Mouse (Mus musculus): ENCODE results near the gene Mc1r. TPM values are rescaled to one million over a fixed set of nuclear protein-coding genes. Genes with fewer than 3 reads are reported as not detected.
"Not testable (repeated sequence)": the region's sequence is repeated elsewhere in the genome, so short reads cannot be mapped to it uniquely, and the experiment has no call there.

The Mc1r gene
- polyA plus RNA-seq, 1 experiment = not detected

DNA sequence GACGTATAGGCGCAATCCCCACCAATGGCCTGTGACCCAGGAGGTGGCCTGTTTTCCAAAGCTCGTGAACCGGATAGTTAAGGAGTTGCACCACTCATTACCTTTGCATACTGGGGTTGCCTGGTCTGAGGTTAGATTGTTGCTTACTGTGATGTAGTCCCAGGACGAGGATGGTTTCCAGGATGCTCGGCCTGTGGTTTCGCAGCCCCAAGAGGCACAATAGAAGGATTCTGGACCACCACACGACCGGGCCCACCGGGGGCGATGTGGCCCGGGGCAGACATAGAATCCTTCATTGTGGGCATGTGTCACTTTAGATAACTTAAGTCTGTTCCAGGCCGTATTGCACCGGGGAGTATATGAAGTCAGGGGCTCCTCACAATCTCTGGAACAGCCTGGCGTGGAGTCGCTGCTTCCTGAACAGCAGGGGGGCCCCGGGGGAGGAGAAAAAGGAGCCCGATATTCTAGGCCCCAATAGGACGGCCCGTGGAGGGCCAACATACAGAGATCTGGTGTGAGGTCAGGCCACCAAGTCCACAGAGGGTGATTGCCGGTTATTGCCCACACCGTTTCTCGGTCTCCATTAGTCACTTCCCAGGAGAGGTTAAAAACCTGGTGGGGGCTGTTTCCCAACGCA is 20.9 kb downstream of the Mc1r start:
- H3K4me3 ChIP-seq (replicated peaks; ENCODE audit: extremely low read depth, low read depth, low read length) = no peak overlapping the region
- 96% methylated on average over 24 of the region's 24 CpGs for WGBS
- DNase-seq = no peak
- no peaks in the 10 kb centered on the region for H3K4me1 ChIP-seq (ENCODE audit: control insufficient read depth, insufficient read depth, low read length)
- no peak for TF ChIP-seq POLR2A (IDR thresholded peaks at IDR 0.05; ENCODE audit: borderline replicate concordance, extremely low read depth, low read depth, low read length)
- TF ChIP-seq CTCF (IDR thresholded peaks at IDR 0.05; ENCODE audit: insufficient read depth, low read length) = no peak

DNA sequence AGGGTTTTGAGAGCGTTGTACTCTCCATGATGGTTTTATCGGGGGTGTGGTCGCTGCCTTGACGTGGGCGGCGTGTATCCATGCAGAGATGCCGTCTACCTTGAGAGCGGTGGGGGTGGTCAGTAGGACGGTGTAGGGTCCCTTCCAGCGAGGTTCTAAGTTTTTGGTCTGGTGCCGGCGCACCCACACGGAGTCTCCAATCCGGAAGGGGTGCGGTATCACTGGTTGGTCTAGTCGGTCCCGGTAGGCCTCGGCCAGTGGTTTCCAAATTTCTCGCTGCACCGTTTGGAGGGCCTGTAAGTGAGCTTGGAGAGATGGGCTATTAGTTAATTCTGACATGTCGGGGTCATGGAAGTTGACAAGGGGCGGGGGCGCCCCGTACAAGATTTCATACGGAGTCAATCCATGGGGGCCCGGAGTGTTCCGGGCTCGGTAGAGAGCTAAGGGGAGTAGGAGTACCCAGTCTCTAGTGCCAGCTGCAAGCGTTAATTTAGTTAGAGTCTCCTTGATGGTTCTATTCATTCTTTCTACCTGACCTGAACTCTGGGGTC is 21.5 kb downstream of the Mc1r start:
- Histone ChIP-seq H3K4me1 (ENCODE audit: control insufficient read depth, insufficient read depth, low read length) (no peaks in the 10 kb centered on the region), H3K4me3 (replicated peaks; ENCODE audit: extremely low read depth, low read depth, low read length) (no peak overlapping the region)
- DNase-seq = no peak
- 98% methylated on average over 29 of the region's 29 CpGs for WGBS
- TF ChIP-seq POLR2A (IDR thresholded peaks at IDR 0.05; ENCODE audit: borderline replicate concordance, extremely low read depth, low read depth, low read length) = no peak
- TF ChIP-seq CTCF (IDR thresholded peaks at IDR 0.05; ENCODE audit: insufficient read depth, low read length) = no peak

DNA sequence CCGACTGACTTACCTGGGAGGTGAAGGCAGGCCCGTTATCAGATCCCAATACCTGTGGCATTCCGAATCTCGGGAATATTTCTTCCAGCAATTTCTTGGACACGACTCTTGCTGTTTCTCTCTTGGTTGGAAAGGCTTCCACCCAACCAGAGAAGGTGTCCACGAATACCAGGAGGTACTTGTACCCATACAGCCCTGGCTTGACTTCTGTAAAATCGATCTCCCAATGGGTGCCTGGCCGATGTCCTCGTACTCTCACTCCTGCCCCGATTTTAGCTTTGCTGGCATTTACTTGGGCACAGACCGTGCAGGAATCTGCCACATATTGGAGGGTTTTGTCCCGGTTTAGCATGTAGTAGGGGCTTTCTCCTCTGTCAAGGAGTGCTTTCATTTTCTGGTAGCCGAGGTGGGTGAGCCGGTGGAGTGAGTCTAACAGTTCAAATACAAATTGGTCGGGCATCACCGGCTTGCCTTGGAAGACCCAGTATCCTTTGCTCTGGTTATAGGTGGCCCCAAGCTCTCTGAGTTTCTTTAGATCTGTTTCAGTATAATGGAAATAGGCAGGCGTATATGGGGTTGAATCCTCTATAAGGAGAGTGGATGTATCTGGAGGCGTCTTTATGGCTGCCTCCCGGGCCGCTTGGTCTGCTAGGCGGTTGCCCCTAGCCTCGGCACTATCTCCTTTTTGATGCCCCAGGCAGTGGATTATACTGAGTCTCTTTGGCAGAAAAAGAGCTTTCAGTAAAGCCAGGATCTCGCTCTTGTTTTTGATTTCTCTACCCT is 22.2 kb downstream of the Mc1r start:
- WGBS = 94% methylated on average over 23 of the region's 23 CpGs
- Histone ChIP-seq H3K4me3 (replicated peaks; ENCODE audit: extremely low read depth, low read depth, low read length) (no peak overlapping the region), H3K4me1 (ENCODE audit: control insufficient read depth, insufficient read depth, low read length) (no peaks in the 10 kb centered on the region)
- no peak for DNase-seq
- TF ChIP-seq POLR2A (IDR thresholded peaks at IDR 0.05; ENCODE audit: borderline replicate concordance, extremely low read depth, low read depth, low read length) (no peak), CTCF (IDR thresholded peaks at IDR 0.05; ENCODE audit: insufficient read depth, low read length) (no peak)

DNA sequence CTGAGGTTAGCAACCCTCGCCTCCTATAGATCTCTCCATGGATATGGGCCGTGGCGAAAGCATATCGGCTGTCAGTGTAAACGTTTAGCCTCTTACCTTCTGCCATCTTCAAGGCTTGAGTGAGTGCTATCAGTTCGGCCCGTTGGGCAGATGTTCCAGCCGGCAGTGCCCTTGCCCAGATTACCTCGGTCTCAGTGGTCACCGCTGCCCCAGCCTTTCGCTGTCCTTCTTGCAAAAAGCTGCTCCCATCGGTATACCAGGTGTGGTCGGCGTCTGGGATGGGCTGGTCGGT is 22.8 kb downstream of the Mc1r start:
- H3K4me3 ChIP-seq (replicated peaks; ENCODE audit: extremely low read depth, low read depth, low read length); DNase-seq; H3K4me1 ChIP-seq (ENCODE audit: control insufficient read depth, insufficient read depth, low read length): not testable (repeated sequence)
- 96% methylated on average over 15 of the region's 15 CpGs for WGBS

DNA sequence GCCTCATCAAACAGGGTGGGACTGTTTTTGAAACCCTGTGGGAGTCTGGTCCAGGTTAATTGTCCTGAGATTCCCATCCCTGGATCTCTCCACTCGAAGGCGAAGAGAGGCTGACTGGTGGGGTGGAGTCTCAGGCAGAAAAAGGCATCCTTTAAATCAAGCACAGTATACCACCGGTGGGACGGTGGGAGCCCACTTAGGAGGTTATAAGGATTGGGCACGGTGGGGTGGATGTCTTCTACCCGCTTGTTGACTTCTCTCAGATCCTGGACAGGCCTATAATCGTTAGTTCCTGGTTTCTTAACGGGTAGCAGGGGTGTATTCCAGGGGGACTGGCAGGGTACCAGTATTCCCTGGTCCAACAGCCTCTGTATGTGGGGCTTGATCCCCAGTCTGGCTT is 24.0 kb downstream of the Mc1r start:
- H3K4me1 ChIP-seq (ENCODE audit: control insufficient read depth, insufficient read depth, low read length); H3K4me3 ChIP-seq (replicated peaks; ENCODE audit: extremely low read depth, low read depth, low read length); DNase-seq: not testable (repeated sequence)
- WGBS = 89% methylated on average over 8 of the region's 8 CpGs

DNA sequence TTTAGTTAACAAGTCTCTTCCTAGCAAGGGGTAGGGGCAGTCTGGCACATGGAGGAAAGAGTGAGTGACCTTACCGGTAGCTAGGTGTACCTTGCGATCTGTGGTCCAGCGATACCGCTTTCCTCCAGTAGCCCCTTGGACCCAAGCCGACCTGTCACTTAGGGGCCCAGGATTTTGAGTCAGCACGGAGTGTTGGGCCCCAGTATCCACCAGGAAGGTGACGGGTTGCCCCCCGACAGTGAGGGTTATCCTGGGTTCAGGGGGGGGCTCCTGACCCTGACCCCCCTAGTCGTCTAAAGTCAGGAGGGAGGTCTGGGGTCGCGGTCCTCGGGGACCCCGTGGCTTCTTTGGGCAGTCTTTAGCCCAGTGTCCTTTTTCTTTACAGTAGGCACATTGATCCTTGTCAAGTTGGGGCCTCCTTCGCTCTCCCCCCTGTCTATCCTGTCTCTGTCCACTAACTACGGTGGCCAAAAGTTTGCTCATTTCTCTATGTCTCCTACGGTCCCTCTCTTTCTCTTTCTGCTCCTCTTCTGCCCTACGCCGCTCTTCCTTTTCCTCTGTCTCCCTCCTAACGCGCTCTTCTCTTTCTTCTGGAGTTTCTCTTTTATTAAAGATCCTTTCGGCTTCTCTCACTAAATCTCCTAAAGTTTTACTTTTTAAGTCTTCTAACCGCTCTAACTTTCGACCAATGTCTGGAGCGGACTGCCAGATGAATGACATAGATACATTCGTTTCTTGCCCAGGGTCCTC is 24.9 kb downstream of the Mc1r start:
- TF ChIP-seq CTCF (IDR thresholded peaks at IDR 0.05; ENCODE audit: insufficient read depth, low read length) (no peak), POLR2A (IDR thresholded peaks at IDR 0.05; ENCODE audit: borderline replicate concordance, extremely low read depth, low read depth, low read length) (no peak)
- no peak for DNase-seq
- no peaks in the 10 kb centered on the region for H3K4me1 ChIP-seq (ENCODE audit: control insufficient read depth, insufficient read depth, low read length)
- 94% methylated on average over 25 of the region's 25 CpGs for WGBS
- H3K4me3 ChIP-seq (replicated peaks; ENCODE audit: extremely low read depth, low read depth, low read length) = no peak overlapping the region

DNA sequence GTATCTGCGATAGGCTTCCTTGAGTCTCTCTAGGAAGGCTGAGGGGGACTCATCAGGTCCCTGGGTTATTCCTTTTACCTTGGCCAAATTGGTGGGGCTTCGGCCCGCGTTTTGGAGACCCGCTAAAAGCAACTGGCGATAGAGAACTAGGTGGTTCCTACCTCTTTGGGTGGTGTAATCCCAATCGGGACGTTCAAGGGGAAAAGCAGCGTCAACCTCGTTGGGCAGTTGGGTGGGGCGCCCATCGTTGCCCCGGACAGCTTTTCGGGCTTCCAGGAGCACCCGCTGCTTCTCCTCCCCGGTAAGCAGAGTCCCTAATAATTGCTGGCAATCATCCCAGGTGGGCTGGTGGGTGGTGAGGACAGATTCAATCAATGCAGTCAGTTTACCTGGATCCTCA is 25.5 kb downstream of the Mc1r start:
- Histone ChIP-seq H3K4me3 (replicated peaks; ENCODE audit: extremely low read depth, low read depth, low read length) (no peak overlapping the region), H3K4me1 (ENCODE audit: control insufficient read depth, insufficient read depth, low read length) (no peaks in the 10 kb centered on the region)
- no peak for TF ChIP-seq POLR2A (IDR thresholded peaks at IDR 0.05; ENCODE audit: borderline replicate concordance, extremely low read depth, low read depth, low read length)
- no peak for TF ChIP-seq CTCF (IDR thresholded peaks at IDR 0.05; ENCODE audit: insufficient read depth, low read length)
- 95% methylated on average over 16 of the region's 16 CpGs for WGBS
- no peak for DNase-seq

DNA sequence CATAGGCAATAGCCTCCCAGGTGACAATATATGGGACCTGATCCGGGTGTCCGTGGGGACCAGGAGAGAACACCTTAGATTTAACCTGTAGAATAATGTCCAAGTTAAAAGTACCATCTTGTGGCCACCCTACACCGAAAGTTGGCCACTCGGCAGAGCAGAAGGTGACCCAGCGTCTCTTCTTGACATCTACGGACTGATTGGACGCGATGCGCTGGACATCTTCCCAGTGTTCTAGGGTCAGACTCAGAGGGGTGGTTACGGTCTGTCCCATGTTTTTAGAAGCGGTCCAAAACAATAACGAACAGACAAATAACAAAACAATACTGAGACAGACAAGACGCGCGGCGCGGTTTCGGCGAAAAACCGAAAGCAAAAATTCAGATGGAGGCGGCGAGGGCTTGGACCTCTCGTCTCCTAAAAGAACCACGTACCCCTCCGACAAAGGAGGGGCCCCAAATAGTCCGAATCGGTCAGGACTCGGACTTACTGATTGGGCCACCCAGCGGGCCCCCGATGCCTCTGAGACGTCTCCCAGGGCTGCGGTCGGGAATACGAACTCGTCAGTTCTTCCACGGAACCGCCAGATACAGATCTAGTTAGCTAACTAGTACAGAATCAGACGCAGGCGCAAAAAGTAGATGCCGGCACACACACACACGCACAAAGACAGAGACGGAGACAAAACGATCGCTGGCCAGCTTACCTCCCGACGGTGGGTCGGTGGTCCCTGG is 26.5 kb downstream of the Mc1r start:
- 96% methylated on average over 47 of the region's 47 CpGs for WGBS
- not testable (repeated sequence) for H3K4me1 ChIP-seq (ENCODE audit: control insufficient read depth, insufficient read depth, low read length); H3K4me3 ChIP-seq (replicated peaks; ENCODE audit: extremely low read depth, low read depth, low read length); DNase-seq

DNA sequence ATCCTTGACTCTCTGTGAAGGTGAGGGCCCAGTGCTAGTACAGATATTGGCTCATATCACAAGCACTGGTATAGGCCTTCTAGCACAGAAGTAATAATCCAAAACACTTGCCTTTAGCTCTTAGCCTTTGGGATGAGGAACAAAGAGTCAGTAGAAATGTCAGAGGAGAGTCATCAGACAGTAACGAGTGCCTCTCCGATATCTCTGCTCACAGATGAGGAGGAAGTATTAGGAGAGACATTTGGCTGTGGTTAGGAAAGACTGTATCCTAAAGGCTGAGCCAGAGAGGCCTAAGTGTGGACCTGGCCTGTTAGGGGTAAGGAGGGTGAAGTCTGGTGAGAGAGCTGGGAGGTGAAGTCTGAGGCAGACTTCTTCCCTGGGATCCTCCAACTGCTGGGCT is 34.9 kb downstream of the Mc1r start:
- peaks cover 3% of the 10 kb centered on the region; the same call in 1 of the 2 replicates for H3K4me1 ChIP-seq (ENCODE audit: control insufficient read depth, insufficient read depth, low read length)
- H3K4me3 ChIP-seq (replicated peaks; ENCODE audit: extremely low read depth, low read depth, low read length) = no peak overlapping the region
- no peak for TF ChIP-seq CTCF (IDR thresholded peaks at IDR 0.05; ENCODE audit: insufficient read depth, low read length)
- TF ChIP-seq POLR2A (IDR thresholded peaks at IDR 0.05; ENCODE audit: borderline replicate concordance, extremely low read depth, low read depth, low read length) = no peak
- WGBS = 88% methylated on average over 2 of the region's 2 CpGs
- DNase-seq = no peak
